Mouse (Mus musculus) liver, embryonic 14.5 days (tissue): ENCODE results near the gene Eif2b1. TPM values are rescaled to one million over a fixed set of nuclear protein-coding genes. Genes with fewer than 3 reads are reported as not detected.
"Not testable (repeated sequence)": the region's sequence is repeated elsewhere in the genome, so short reads cannot be mapped to it uniquely, and the experiment has no call there.

ENCODE experiments used
- ATAC-seq: fragments of 200-750 bp; cut with Nextera tagmentation; 2 replicates; pipeline ENCODE4 v1.8.0; 2017; ENCODE audit warnings: moderate number of reproducible peaks, mild to moderate bottlenecking, moderate library complexity; ENCODE audit not compliant: insufficient read depth
- DNase-seq, 3 experiments: peaks; one replicate each; pipeline ENCODE4 v3.0.0-alpha.2; 2012 to 2013; ENCODE audit warnings: low read depth in 3 of 3, low spot score in 3 of 3
- H3K27ac ChIP-seq: fragments of 300-500 bp; sonication (generic); 2 replicates; pipeline ENCODE4 v1.5.1; 2014; ENCODE audit warnings: moderate library complexity, mild to moderate bottlenecking, control low read depth, inconsistent platforms
- H3K27me3 ChIP-seq: fragments of 300-500 bp; sonication (generic); 2 replicates; pipeline ENCODE4 v1.6.1; 2014; ENCODE audit warnings: mild to moderate bottlenecking, low read length, moderate library complexity; ENCODE audit not compliant: control insufficient read depth, insufficient read depth
- H3K36me3 ChIP-seq: fragments of 300-500 bp; sonication (generic); replicated peaks from 2 replicates; pipeline ENCODE4 v1.6.1; 2014; ENCODE audit warnings: low read depth; ENCODE audit not compliant: control insufficient read depth, insufficient read depth
- H3K4me1 ChIP-seq, 2 experiments: fragments of 200-500 bp in 1 of 2; fragments of 300-500 bp in 1 of 2; sonication (generic) in 1 of 2; replicated peaks; 2 replicates each; pipeline ENCODE4 v1.6.1; 2012 to 2014; ENCODE audit warnings: antibody characterized with exemption in 1 of 2, inconsistent platforms in 1 of 2, low read length in 1 of 2; ENCODE audit not compliant: control insufficient read depth in 2 of 2, insufficient read depth in 2 of 2
- H3K4me2 ChIP-seq: fragments of 300-500 bp; sonication (generic); 2 replicates; pipeline ENCODE4 v1.6.1; 2014; ENCODE audit warnings: low read depth, mild to moderate bottlenecking, control low read depth, moderate library complexity
- H3K4me3 ChIP-seq, 2 experiments: fragments of 200-500 bp in 1 of 2; fragments of 300-500 bp in 1 of 2; sonication (generic) in 1 of 2; 2 replicates each; pipeline ENCODE4 v1.5.1; 2012 to 2014; ENCODE audit warnings: low read depth in 2 of 2, low read length in 2 of 2, mild to moderate bottlenecking in 2 of 2, control low read depth in 1 of 2, inconsistent platforms in 1 of 2, moderate library complexity in 1 of 2; ENCODE audit not compliant: insufficient read depth in 1 of 2
- H3K9ac ChIP-seq: fragments of 300-500 bp; sonication (generic); replicated peaks from 2 replicates; pipeline ENCODE4 v1.6.1; 2014; ENCODE audit warnings: mild to moderate bottlenecking, control low read depth, moderate library complexity
- H3K9me3 ChIP-seq: fragments of 300-500 bp; sonication (generic); 2 replicates; pipeline ENCODE4 v1.6.1; 2016; ENCODE audit warnings: low read length, mixed read lengths; ENCODE audit not compliant: control insufficient read depth
- CTCF ChIP-seq: IDR thresholded peaks from 2 replicates; pipeline ENCODE4 v1.5.1; 2016; ENCODE audit warnings: antibody characterized with exemption, low read depth, control low read depth
- EP300 ChIP-seq: IDR thresholded peaks from 2 replicates; pipeline ENCODE4 v1.6.1; 2016; ENCODE audit warnings: antibody characterized with exemption, low read depth
- WGBS: fragments of 180-500 bp; shearing (Covaris S2); extraction: QIAGEN DNeasy Blood & Tissue Kit; methylation state at CpG from one replicate; pipeline ENCODE4 v1.1.7; 2014; ENCODE audit not compliant: insufficient replicate concordance; 5-methylcytosine and 5-hydroxymethylcytosine counted together
- polyA plus RNA-seq, 2 experiments: library from polyadenylated mRNA; depleted of rRNA in 1 of 2; stranded (reverse) in 1 of 2; unstranded in 1 of 2; fragments of >200 nt; fragmentation: Nextera tagmentation in 1 of 2; extraction: Ambion mirVana in 1 of 2; gene quantifications; 2 replicates each; pipeline versions ENCODE4 v1.2.1 to v1.2.3; 2012 to 2014

Gene Eif2b1
- polyA plus RNA-seq, 2 experiments, result 25.7 to 50.5 TPM

DNA sequence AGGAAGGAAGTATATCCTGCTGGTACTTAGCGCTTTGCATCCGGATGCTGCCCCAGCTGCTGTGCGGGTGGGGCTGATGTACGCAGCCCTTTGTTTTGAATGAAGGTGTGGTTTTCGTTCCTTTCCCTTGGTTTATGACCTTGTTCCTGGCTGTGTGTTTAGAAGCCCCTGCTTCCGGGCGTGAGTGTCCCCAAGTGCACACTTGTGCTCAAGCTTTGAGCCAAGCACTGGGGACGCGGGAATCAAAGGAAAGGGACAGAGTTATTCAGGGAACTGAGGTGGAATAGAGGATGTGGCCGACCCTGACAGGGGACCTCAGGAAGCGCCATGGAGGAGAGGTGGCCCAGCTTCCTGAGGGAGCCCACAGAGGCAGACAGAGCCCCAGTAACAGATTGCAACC lies 35.8 kb upstream of the Eif2b1 start:
- no peak overlapping the region for H3K4me2 ChIP-seq
- no peak overlapping the region for H3K4me3 ChIP-seq
- no peak overlapping the region for H3K27ac ChIP-seq
- H3K9me3 ChIP-seq, result no peaks in the 10 kb centered on the region
- TF ChIP-seq EP300 (no peak), CTCF (no peak)
- no peak overlapping the region for H3K9ac ChIP-seq
- no peak for DNase-seq
- H3K36me3 ChIP-seq, result no peaks in the 10 kb centered on the region
- no peak for ATAC-seq
- H3K27me3 ChIP-seq, result no peaks in the 10 kb centered on the region
- H3K4me1 ChIP-seq, result no peaks in the 10 kb centered on the region
- 40% methylated on average over 11 of the region's 11 CpGs for WGBS

- no peaks in the 10 kb centered on the region for H3K4me1 ChIP-seq
- H3K36me3 ChIP-seq, result no peaks in the 10 kb centered on the region
- peak; percentile 66 for TF ChIP-seq CTCF
- no peak for TF ChIP-seq EP300
- 0 out of 2 replicates have a peak, but pooled peaks have one; percentile 31 for ATAC-seq
- 46% methylated on average over 10 of the region's 10 CpGs for WGBS
- DNase-seq, result no peak
- no peak overlapping the region for H3K4me2 ChIP-seq
- H3K9ac ChIP-seq, result no peak overlapping the region
- no peak overlapping the region for H3K27ac ChIP-seq
- no peak overlapping the region for H3K4me3 ChIP-seq
- H3K27me3 ChIP-seq, result no peaks in the 10 kb centered on the region
- no peaks in the 10 kb centered on the region for H3K9me3 ChIP-seq
Measured at GRCm38 (mm10) chr5:124610965-124611364, 32.0 kb upstream of the Eif2b1 start.

- Histone ChIP-seq H3K4me1 (0 out of 4 replicates have a peak, but pooled peaks cover 0 to 4% of the 10 kb centered on the region in 2 experiments), H3K9ac (no peak overlapping the region), H3K4me3 (no peak overlapping the region), H3K9me3 (no peaks in the 10 kb centered on the region), H3K36me3 (no peaks in the 10 kb centered on the region), H3K27ac (no peak overlapping the region), H3K27me3 (no peaks in the 10 kb centered on the region), H3K4me2 (no peak overlapping the region)
- DNase-seq (peak in 2 of 3 experiments; percentile 34), ATAC-seq (peak; percentile 77)
- no peak for TF ChIP-seq CTCF
- no peak for TF ChIP-seq EP300
- WGBS, result 62% methylated on average over 17 of the region's 17 CpGs
Measured at GRCm38 (mm10) chr5:124605041-124605622, 26.2 kb upstream of the Eif2b1 start.

GRCm38 (mm10) chr5:124604296-124604695 lies 25.4 kb upstream of the Eif2b1 start:
- 52% methylated on average over 4 of the region's 4 CpGs for WGBS
- H3K9me3 ChIP-seq, result no peaks in the 10 kb centered on the region
- 0 out of 4 replicates have a peak, but pooled peaks cover 0 to 4% of the 10 kb centered on the region in 2 experiments for H3K4me1 ChIP-seq
- DNase-seq, result no peak
- H3K27me3 ChIP-seq, result no peaks in the 10 kb centered on the region
- H3K4me2 ChIP-seq, result no peak overlapping the region
- TF ChIP-seq EP300, result no peak
- TF ChIP-seq CTCF, result no peak; the same call in 1 of the 2 replicates
- no peaks in the 10 kb centered on the region for H3K36me3 ChIP-seq
- H3K9ac ChIP-seq, result no peak overlapping the region
- H3K27ac ChIP-seq, result no peak overlapping the region
- H3K4me3 ChIP-seq, result no peak overlapping the region
- ATAC-seq, result no peak

- ATAC-seq, result no peak
- peak; percentile 37 to 52 (median 41) for DNase-seq
- no peaks in the 10 kb centered on the region for H3K9me3 ChIP-seq
- TF ChIP-seq EP300 (no peak), CTCF (peak; percentile 79)
- H3K4me2 ChIP-seq, result no peak overlapping the region
- H3K27me3 ChIP-seq, result no peaks in the 10 kb centered on the region
- H3K27ac ChIP-seq, result no peak overlapping the region
- H3K9ac ChIP-seq, result no peak overlapping the region
- H3K4me1 ChIP-seq, result peaks cover 3 to 9% of the 10 kb centered on the region in 2 experiments; a peak in 2 of 4 replicates
- 40% methylated on average over 5 of the region's 5 CpGs for WGBS
- H3K36me3 ChIP-seq, result no peaks in the 10 kb centered on the region
- H3K4me3 ChIP-seq, result no peak overlapping the region
Measured at GRCm38 (mm10) chr5:124602349-124602748, 23.4 kb upstream of the Eif2b1 start.

DNA sequence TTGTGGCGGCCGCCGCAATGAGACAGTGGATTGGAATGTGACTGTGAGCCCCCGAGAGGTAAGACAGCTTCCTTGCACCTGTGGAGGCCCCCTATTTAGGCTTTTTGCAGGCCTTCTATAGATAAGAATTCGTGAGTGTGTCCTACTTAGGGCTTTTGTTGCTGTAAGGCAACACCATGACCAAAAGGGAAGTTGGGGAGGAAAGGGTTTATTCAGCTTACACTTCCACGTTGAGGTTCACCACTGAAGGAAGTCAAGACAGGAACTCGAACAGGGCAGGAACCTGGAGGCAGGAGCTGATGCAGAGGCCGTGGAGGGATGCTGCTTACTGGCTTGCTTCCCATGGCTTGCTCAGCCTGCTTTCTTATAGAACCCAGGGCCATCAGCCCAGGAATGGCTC lies 20.8 kb upstream of the Eif2b1 start:
- H3K27ac ChIP-seq, DNase-seq, H3K4me2 ChIP-seq, H3K27me3 ChIP-seq, H3K9ac ChIP-seq, ATAC-seq, H3K4me1 ChIP-seq, H3K36me3 ChIP-seq, H3K9me3 ChIP-seq, H3K4me3 ChIP-seq: not testable (repeated sequence)
- 25% methylated on average over 8 of the region's 8 CpGs for WGBS
